Mouse (Mus musculus) heart, adult 18-20 months (tissue): ENCODE results near the gene Samsn1. TPM values are rescaled to one million over a fixed set of nuclear protein-coding genes. Genes with fewer than 3 reads are reported as not detected.

Experiments used
- DNase-seq, 2 experiments: peaks; one replicate each; pipeline ENCODE4 v3.0.0; 2021 to 2022; ENCODE audit warnings: mixed read lengths in 1 of 2
- long read RNA-seq, 2 experiments: library from polyadenylated mRNA; stranded (forward); transcript quantifications; one replicate each; pipeline ENCODE4 v2.0.0; 2021
- total RNA-seq, 2 experiments: library from RNA; stranded (reverse); gene quantifications; 2 replicates each; pipeline ENCODE4 v1.2.3; 2021

Samsn1 gene
- total RNA-seq, result 1 to 10 TPM in 1 of 2 experiments, under 1 TPM in 1; 0.50 to 1.3 TPM
- long read RNA-seq, experiment 1, result 0 reads
- long read RNA-seq, experiment 2, partial matches to known transcripts, result 0 of 1 reads
- long read RNA-seq, experiment 2, other reads (novel, unspliced or antisense), result 0 of 1 reads

GRCm38 (mm10) chr16:76022181-76022580, at the start of gene Samsn1:
Samsn1 (minus strand) TSS chr16:76022281.
- no peak for DNase-seq

GRCm38 (mm10) chr16:76066082-76066635, 44.1 kb upstream of the Samsn1 start:
- DNase-seq, result no peak

DNA sequence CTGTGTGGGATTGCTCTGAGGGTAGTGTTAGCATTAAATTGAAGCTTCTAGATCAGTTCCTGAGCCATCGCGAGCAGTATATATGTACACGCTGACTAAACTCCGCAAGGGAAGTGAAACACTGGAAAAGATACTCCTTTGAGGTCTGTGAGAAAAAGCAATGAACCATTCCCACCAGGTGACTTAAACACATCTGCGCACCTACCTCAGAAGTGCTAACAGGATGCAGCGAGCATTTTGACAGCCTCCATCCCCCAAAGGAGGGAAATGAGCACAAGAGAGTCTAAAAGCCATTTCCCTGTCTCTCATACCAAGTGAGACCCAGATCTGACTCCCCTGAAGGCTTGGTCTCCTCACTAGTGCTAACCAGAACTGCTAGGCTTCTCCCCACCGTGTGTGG, 32.9 kb upstream of the Samsn1 start:
- no peak for DNase-seq

DNA sequence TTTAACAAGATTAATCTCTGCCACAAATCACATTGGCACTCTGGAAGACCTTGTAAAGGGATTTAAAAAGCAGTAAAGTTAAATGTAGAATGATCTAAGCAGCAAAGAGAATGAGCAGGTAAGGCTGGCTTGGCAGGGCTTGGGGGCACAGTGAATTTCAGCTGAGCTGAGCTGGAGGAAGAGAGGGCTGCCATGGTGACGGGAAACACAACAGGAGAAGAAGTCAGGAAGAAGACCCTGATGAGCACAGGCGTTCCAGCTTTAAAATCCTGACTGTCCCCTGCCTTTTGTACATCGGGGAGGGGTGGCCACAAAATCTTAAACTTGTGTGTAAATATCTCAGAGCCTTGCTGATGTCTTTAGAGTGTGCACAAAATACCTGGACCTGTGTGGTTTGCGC, 32.0 kb upstream of the Samsn1 start:
- DNase-seq, result no peak

DNA sequence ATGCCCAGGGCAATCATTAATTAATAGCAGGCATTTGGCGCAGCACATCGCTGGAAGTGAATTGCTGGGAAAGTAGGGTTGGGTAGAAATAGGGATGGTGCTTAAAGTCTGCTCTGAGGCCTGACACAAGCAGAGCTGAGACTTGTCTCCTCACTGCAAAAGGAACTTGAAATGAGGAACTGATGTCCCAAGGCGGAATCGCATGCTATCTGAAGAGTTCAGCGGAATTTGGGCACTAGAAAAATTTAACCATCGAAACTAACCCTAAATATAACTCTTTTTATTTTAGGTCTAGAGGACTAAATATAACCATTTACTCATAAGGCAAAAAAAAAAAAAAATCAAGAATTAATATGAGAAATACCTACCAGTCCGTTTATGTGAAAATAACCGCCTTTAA, 31.5 kb upstream of the Samsn1 start:
- DNase-seq, result peak; percentile 2 to 45

DNA sequence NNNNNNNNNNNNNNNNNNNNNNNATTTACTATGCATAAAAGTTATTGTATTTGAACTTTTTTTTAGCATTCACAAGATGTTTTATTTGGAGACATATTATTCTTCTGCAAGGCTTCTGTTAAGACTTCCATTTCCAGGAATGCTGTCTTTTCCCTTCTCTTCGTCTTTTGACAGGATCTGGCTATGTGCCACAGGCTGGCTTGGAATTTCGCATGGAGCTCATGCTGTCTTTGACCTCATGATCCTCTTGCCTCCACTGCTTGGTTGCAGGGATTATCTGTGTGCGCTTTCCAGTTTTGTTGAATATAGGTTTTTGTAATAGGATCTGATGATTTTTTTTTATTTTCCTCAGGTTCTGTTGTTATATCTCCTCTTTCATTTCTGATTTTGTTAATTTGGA, 25.0 kb upstream of the Samsn1 start:
- DNase-seq, result no peak

DNA sequence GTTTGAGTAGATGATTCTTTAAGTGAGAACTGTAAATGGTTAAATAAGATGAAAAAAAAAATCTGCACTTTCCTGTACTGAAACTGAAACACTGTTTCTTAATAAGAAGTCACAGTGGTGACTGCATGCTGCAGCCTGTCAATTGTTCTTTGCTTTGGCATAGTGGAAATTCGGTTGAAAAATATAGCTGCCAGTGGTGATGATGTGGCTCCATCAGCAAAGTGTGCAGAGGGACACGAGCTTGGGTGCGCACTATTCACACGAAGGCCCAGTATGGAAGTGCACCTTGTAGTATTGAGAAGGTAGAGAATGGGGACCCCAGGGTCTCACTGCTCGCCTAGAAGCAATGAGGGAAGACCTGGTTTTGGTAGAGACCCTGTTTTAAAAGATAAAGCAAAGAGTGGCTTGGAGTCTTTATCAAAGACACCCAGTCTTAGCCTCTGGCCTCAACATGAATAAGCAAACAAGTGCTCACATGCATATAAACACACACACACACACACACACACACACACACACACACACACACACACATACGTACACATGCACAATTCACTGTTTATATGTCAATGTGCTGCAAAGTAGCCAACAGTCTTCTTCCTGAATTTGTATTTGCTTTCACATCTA, 18.4 kb upstream of the Samsn1 start:
- no peak for DNase-seq

DNA sequence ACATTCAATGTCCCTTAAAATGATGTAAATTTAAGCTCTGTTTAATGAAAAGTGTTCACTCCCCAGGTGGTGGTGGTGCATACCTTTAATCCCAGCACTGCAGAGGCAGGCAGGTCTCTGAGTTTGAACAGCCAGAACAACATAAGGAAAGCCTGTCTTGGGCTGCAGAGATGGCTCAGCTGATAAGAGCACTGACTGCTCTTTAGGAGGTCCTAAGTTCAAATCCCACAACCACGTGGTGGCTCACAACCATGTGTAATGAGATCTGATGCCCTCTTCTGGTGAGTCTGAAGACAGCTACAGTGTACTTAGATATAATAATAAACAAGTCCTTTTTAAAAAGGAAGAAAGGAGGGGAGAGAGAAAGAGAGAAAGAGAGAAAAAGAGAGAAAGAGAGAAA, 2.9 kb downstream of the Samsn1 start:
- DNase-seq, result no peak

DNA sequence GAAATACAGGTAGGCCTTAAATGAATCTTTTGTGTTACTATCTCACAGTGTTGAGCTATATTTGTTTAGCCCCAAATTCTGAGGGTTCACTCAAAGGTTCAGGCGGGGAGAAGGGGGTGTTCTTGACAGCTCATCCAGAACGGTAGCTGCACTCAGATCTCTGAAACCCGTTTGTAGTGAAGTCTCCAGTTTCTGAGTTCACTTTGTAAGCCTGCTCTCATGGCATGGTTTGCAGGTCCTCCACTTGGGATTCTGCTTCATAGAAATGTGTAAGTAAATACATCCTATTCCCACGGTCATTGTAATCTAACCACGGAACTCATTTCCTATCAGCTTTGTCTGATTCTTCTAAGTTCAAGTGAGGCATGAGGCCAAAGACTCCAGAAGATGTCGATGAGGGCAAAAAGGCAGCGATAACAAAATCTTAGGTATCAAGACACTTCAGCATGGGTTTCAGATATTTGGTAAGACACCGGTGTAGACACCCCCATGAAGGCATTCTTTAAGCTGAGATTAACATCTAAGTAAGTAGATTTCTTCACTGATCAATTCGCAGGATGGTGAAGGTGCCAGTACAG, 18.2 kb downstream of the Samsn1 start:
- no peak for DNase-seq

GRCm38 (mm10) chr16:76002870-76003572, 19.1 kb downstream of the Samsn1 start:
- no peak for DNase-seq

DNA sequence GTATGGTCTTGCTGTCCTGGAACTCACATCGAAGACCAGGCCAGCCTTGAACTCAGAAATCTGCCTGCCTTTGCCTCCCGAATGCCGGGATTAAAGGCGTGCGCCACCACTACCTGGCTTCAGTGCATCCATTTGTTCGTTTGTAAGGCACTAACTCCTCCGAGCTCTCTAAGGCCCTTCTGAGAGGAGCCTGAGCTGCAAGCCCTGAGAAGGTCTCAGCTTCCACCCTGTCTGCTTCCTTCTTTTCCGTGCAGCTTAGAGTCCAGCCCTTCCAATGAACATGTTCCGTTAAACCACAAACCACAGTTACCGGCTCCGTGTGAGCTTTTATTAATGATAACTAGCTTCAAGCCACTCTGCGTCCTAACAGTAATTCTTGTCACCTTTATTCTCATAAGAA, 19.8 kb downstream of the Samsn1 start:
- peak; percentile 2 to 4 for DNase-seq

GRCm38 (mm10) chr16:76001788-76002187, 20.3 kb downstream of the Samsn1 start:
- DNase-seq, result no peak

DNA sequence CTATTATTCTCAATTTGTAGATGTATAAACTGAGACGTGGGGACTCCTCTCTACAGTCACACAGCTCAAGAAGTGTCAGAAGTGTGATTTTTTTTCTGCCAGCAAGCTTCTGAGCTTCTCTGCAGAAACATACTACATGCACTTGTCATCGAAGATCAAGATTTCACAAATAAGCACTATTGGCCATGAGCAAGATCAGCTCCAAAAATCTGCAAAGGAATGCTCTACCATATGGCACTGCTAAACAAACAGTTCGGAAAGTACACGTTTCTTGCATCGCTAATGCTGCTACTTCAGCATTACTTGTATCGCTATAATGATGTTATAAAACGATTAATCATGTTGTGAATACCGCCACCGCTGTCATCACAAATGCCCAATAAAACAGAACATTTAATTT, 22.0 kb downstream of the Samsn1 start:
- no peak for DNase-seq

GRCm38 (mm10) chr16:75990173-75990572, 31.9 kb downstream of the Samsn1 start:
- no peak for DNase-seq

GRCm38 (mm10) chr16:75983831-75984230, 38.2 kb downstream of the Samsn1 start:
- DNase-seq, result no peak

- DNase-seq, result no peak
These were observed 42.7 kb downstream of the Samsn1 start for GRCm38 (mm10) chr16:75979381-75979780.

GRCm38 (mm10) chr16:75977798-75978197, 44.3 kb downstream of the Samsn1 start:
- no peak for DNase-seq

DNA sequence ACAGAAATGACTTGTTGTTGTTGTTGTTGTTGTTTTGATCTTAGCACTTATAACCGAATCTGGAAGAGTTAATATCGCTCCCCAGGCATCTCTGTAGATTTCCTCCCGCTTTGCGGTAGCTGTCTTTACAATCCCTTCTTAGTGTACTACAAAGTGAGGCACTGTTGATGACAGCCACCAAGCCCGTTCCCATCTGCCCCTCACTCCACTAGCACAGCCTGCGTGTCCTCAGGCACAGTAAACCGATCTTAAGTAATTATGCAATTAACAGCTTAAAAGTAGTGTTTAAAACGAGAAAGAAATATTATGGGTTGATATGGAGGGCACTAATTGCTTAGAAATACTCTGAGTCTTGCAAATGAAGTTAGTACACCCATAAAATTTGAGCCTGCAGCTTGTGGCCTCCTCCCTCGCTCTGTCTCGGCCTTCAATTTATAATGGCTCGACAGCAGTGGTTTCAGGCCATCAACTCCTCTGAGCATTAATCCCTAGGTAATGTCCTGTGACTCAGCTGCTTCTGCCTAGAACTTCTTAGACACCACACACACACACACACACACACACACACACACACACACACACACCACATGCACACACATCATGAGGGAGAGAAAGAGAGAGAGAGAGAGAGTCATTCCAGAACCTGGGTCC, 46.3 kb downstream of the Samsn1 start:
- DNase-seq, result no peak

- DNase-seq, result no peak
These were observed 51.6 kb downstream of the Samsn1 start for GRCm38 (mm10) chr16:75970266-75970998.

- no peak for DNase-seq
These were observed 60.1 kb downstream of the Samsn1 start for GRCm38 (mm10) chr16:75962021-75962420.

DNA sequence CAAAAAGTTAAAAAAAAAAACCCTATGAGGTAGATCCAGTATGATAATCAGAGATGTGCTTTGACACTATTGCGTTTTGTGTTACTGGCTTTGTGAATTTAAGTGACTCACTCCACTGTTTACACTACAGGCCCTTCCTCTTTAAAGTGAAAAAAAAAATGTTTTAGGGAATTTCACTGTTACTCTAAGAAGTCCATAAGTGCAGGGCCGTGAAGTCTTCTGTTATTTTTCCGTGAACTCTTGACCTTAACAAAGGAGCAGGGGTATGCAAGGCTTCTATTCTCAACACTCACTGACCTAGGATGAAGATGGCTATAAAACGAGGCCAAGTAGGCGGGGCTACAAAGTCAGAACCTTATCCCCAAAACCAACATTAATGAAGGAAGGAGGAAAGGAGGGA, 60.6 kb downstream of the Samsn1 start:
- no peak for DNase-seq

GRCm38 (mm10) chr16:75961036-75961435, 61.0 kb downstream of the Samsn1 start:
- peak; percentile 37 to 77 for DNase-seq
